Mouse (Mus musculus) liver, embryonic 11.5 days (tissue): ENCODE results near the gene Clip1. TPM values are rescaled to one million over a fixed set of nuclear protein-coding genes. Genes with fewer than 3 reads are reported as not detected.

Experiments
- ATAC-seq: fragments of 200-750 bp; cut with Nextera tagmentation; replicated peaks from 2 replicates; pipeline ENCODE4 v1.8.0; 2017; ENCODE audit warnings: moderate number of reproducible peaks, mild to moderate bottlenecking, moderate TSS enrichment, moderate library complexity; ENCODE audit not compliant: low FRiP score
- DNase-seq: peaks from one replicate; pipeline ENCODE4 v3.0.0-alpha.2; 2017; ENCODE audit warnings: low spot score
- H3K27ac ChIP-seq: fragments of 300-500 bp; sonication (generic); 2 replicates; pipeline ENCODE4 v1.5.1; 2014; ENCODE audit warnings: mild to moderate bottlenecking, low read depth, low read length, control low read depth
- H3K27me3 ChIP-seq: fragments of 300-500 bp; sonication (generic); replicated peaks from 2 replicates; pipeline ENCODE4 v1.6.1; 2014; ENCODE audit warnings: low read length, mixed read lengths; ENCODE audit not compliant: control insufficient read depth, insufficient read depth
- H3K36me3 ChIP-seq: fragments of 300-500 bp; sonication (generic); 2 replicates; pipeline ENCODE4 v1.6.1; 2014; ENCODE audit warnings: mild to moderate bottlenecking, low read length, moderate library complexity, mixed read lengths; ENCODE audit not compliant: control insufficient read depth, insufficient read depth
- H3K4me1 ChIP-seq: fragments of 300-500 bp; sonication (generic); replicated peaks from 2 replicates; pipeline ENCODE4 v1.6.1; 2014; ENCODE audit warnings: low read length, mixed read lengths; ENCODE audit not compliant: control insufficient read depth, insufficient read depth
- H3K4me2 ChIP-seq: fragments of 300-500 bp; sonication (generic); 2 replicates; pipeline ENCODE4 v1.6.1; 2014; ENCODE audit warnings: mild to moderate bottlenecking, control low read depth, moderate library complexity
- H3K4me3 ChIP-seq: fragments of 300-500 bp; sonication (generic); 2 replicates; pipeline ENCODE4 v1.5.1; 2014; ENCODE audit warnings: low read depth, low read length, control low read depth
- H3K9ac ChIP-seq: fragments of 300-500 bp; sonication (generic); 2 replicates; pipeline ENCODE4 v1.6.1; 2014; ENCODE audit warnings: low read depth, low read length, control low read depth
- H3K9me3 ChIP-seq: fragments of 300-500 bp; sonication (generic); 2 replicates; pipeline ENCODE4 v1.6.1; 2016; ENCODE audit warnings: low read length, inconsistent platforms, mixed read lengths; ENCODE audit not compliant: control insufficient read depth
- WGBS: fragments of 180-500 bp; shearing (Covaris S2); extraction: QIAGEN DNeasy Blood & Tissue Kit; methylation state at CpG from one replicate; pipeline ENCODE4 v1.1.7; 2014; 5-methylcytosine and 5-hydroxymethylcytosine counted together
- polyA plus RNA-seq: library from polyadenylated mRNA; unstranded; fragments of >200 nt; fragmentation: Nextera tagmentation; extraction: Ambion mirVana; gene quantifications from 2 replicates; pipeline ENCODE4 v1.2.1, GENCODE M21; 2014

The Clip1 gene
- polyA plus RNA-seq, 1 experiment from 2014 or later, result 27.6 TPM

DNA sequence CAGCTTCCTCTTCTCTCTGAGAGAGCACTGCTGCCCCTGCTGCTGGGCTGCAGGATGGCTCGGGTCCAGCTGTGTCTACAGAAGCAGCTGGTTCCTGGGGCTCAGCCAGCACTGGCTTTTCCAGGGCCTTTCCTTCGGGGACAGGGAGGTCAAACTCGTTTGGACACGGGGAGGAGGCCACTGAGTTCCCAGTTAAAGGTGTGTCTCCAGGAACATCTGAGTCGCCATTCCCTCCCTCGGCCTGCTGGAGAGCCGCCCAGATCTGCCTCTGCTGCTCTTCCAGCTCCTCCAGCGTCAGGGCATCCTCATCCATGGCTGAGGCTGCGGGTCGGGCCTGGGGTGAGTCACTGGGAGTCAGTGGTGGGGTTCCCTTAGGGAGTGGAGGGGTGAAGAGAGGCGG, 16.2 kb upstream of the Clip1 start:
- Histone ChIP-seq H3K4me1 (no peaks in the 10 kb centered on the region), H3K9ac (no peak overlapping the region), H3K4me2 (no peak overlapping the region), H3K27me3 (no peaks in the 10 kb centered on the region), H3K9me3 (no peaks in the 10 kb centered on the region), H3K4me3 (no peak overlapping the region), H3K36me3 (peaks cover 39% of the 10 kb centered on the region), H3K27ac (no peak overlapping the region)
- no peak for ATAC-seq
- 78% methylated on average over 11 of the region's 11 CpGs for WGBS
- DNase-seq, result no peak

- 0 out of 2 replicates have a peak, but pooled peaks have one; percentile 56 for ATAC-seq
- Histone ChIP-seq H3K36me3 (peaks cover 37% of the 10 kb centered on the region), H3K27me3 (no peaks in the 10 kb centered on the region), H3K9ac (no peak overlapping the region), H3K4me3 (no peak overlapping the region), H3K4me1 (no peaks in the 10 kb centered on the region), H3K4me2 (no peak overlapping the region), H3K27ac (no peak overlapping the region), H3K9me3 (no peaks in the 10 kb centered on the region)
- DNase-seq, result peak; percentile 59
- 44% methylated on average over 3 of the region's 3 CpGs for WGBS
Measured at GRCm38 (mm10) chr5:123699198-123699597, 14.8 kb upstream of the Clip1 start.

DNA sequence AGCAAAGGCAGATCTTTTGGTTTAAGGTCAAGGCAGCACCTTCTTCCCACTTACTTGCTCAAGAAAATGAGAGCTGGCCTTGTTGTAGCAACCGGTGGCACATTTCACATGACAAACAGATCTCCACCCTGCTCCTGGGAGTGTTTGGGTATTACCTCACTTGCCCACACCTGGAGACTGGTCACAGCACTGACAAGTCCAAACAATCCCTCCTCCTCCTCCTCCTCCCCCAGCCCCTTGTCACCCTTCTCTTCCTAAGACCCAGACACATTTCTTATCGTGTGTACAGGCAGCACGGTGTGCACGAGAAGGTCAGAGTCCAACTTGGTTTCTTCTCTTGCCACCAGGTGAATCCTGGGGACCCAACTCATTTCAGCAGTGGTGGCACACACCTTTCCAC, 12.5 kb upstream of the Clip1 start:
- H3K9ac ChIP-seq, result no peak overlapping the region
- WGBS, result 68% methylated on average over 4 of the region's 4 CpGs
- H3K27me3 ChIP-seq, result no peaks in the 10 kb centered on the region
- H3K36me3 ChIP-seq, result peaks cover 18% of the 10 kb centered on the region
- H3K9me3 ChIP-seq, result no peaks in the 10 kb centered on the region
- H3K4me3 ChIP-seq, result no peak overlapping the region
- H3K4me1 ChIP-seq, result no peaks in the 10 kb centered on the region
- H3K4me2 ChIP-seq, result no peak overlapping the region
- no peak overlapping the region for H3K27ac ChIP-seq
- no peak for DNase-seq
- no peak for ATAC-seq

- Histone ChIP-seq H3K9ac (no peak overlapping the region), H3K4me1 (no peaks in the 10 kb centered on the region), H3K4me3 (no peak overlapping the region), H3K27me3 (no peaks in the 10 kb centered on the region), H3K4me2 (no peak overlapping the region), H3K9me3 (no peaks in the 10 kb centered on the region), H3K36me3 (peaks cover 17% of the 10 kb centered on the region), H3K27ac (no peak overlapping the region)
- DNase-seq (no peak), ATAC-seq (no peak)
- 89% methylated on average over 7 of the region's 7 CpGs for WGBS
Measured at GRCm38 (mm10) chr5:123696244-123696643, 11.8 kb upstream of the Clip1 start.

DNA sequence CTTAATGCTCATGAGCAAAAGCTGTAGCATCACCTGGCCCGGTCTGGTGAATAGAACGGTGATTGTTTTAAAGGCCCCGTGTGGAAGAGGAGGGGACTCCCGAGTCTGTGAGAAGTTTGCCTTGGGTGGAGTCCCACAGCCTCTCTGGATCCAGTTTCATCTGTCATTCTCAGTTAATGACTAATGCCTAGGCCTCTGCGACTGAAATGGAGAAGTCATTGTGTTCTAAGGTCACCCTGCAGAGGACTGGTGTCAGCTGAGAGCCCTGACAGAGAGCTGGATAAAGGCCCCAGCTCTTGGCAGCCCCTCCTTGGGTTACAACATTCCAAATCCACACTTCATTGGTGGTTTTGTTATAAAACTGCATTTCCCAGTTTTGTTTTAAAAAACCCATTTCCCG, 10.1 kb upstream of the Clip1 start:
- H3K36me3 ChIP-seq, result peaks cover 5% of the 10 kb centered on the region; the same call in 1 of the 2 replicates
- no peak overlapping the region for H3K4me2 ChIP-seq
- DNase-seq (no peak), ATAC-seq (no peak)
- H3K27ac ChIP-seq, result no peak overlapping the region
- no peaks in the 10 kb centered on the region for H3K9me3 ChIP-seq
- H3K9ac ChIP-seq, result no peak overlapping the region
- no peak overlapping the region for H3K4me3 ChIP-seq
- H3K27me3 ChIP-seq, result no peaks in the 10 kb centered on the region
- no peaks in the 10 kb centered on the region for H3K4me1 ChIP-seq
- WGBS, result 64% methylated on average over 6 of the region's 6 CpGs

DNA sequence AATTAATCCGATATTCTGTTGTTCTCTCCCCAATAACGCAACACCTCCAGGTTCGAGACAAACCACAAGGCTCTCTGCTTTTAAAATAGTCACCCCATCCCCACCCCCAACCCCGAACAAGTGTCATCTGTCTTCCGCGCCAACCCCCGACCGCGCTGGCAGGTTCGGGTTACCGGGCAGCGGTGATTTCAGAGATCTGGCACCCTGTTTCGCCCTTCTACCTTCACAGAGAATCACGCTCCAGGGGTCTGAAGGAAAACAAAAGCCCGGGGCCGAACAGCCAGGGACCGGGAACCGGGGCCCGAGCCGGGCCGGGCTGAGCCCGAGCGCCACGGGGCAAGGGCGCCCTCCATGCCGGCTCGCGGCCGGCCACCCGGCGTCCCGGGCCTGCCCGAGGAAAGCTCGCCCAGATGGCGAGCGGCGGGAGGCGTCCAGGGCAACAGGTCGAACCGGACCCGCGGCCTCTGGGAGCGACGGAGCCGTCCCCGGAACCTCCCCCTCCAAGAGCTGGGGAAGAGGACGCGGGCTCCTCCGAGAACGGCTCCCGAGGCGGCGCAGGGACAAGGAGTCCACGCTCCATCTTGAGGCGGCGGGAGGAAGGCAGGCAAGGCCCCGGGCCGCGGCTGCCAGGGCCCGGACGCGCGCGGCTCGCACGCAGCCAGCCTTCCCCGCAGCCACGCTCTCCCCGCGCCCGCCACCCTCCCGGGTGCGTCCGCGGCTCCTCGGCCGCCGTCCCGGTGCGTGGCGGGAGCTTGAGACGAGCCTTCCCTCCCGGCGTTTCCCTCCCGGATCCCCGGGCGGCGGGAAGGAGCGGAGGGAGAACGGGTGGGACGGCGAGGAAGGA, 819 bp downstream of the Clip1 start:
- H3K36me3 ChIP-seq, result no peaks in the 10 kb centered on the region
- H3K4me2 ChIP-seq, result peak overlapping the region; percentile 76
- H3K4me3 ChIP-seq, result peak overlapping the region; percentile 95
- H3K27me3 ChIP-seq, result no peaks in the 10 kb centered on the region
- H3K4me1 ChIP-seq, result peaks cover 18% of the 10 kb centered on the region
- no peaks in the 10 kb centered on the region for H3K9me3 ChIP-seq
- DNase-seq (peak; percentile 84), ATAC-seq (peak; percentile 73)
- peak overlapping the region; percentile 97 for H3K9ac ChIP-seq
- WGBS, result under 1% methylated on average over 87 of the region's 92 CpGs
- H3K27ac ChIP-seq, result peak overlapping the region; percentile 81

DNA sequence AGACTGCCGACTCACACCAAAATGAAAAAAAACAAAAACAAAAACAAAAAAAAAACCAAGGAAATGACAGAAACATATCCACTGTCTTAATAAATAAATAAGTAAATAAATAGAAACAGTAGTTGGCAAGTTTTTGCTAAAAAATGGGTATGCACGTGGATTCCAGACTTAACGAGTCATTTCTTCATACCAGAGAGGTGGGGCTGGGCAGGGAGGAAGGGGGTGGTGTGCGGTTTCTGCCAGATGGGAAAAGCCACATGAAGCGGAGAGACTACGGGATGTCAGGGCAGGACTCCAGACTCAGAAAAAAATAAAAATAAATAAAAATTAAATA, 1.4 kb downstream of the Clip1 start:
- Histone ChIP-seq H3K9me3 (no peaks in the 10 kb centered on the region), H3K4me1 (peaks cover 18% of the 10 kb centered on the region), H3K27ac (no peak overlapping the region; the same call in 1 of the 2 replicates), H3K4me3 (peak overlapping the region; percentile 95), H3K9ac (peak overlapping the region; percentile 97), H3K27me3 (no peaks in the 10 kb centered on the region), H3K36me3 (no peaks in the 10 kb centered on the region), H3K4me2 (peak overlapping the region; percentile 76)
- 6% methylated on average over 6 of the region's 6 CpGs for WGBS
- ATAC-seq (peak; percentile 41; the same call in 1 of the 2 replicates), DNase-seq (no peak)

DNA sequence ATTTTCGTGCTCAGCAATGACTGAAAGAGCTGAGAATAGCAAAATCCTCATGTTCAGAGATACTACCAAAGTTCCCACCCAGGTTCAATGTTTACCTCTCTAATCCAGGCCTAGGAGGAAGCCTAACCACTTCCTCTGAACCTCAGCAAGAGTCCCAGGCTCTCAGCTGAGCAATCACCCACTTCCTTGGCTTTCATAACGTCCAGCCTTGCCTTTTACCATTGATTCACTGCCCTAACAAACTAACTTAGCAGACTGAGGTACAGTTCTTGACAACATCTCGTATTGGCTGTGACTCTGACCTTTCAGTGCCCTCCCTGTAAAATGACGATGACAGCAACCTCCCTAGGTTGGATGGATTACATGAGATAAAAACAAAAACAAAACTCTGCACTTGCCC, 2.0 kb downstream of the Clip1 start:
- no peaks in the 10 kb centered on the region for H3K36me3 ChIP-seq
- H3K9ac ChIP-seq, result no peak overlapping the region
- no peak overlapping the region for H3K27ac ChIP-seq
- H3K4me1 ChIP-seq, result peaks cover 18% of the 10 kb centered on the region
- H3K4me3 ChIP-seq, result peak overlapping the region; percentile 95; the same call in 1 of the 2 replicates
- 27% methylated on average over 4 of the region's 4 CpGs for WGBS
- ATAC-seq (no peak), DNase-seq (no peak)
- H3K4me2 ChIP-seq, result peak overlapping the region; percentile 76
- H3K9me3 ChIP-seq, result no peaks in the 10 kb centered on the region
- H3K27me3 ChIP-seq, result no peaks in the 10 kb centered on the region
